Mouse (Mus musculus) liver (tissue): ENCODE measurements around the gene Gm44.
"Not testable (repeated sequence)": the region's sequence is repeated elsewhere in the genome, so short reads cannot be mapped to it uniquely, and the experiment has no call there.

Source experiments
- DNase-seq: peaks from one replicate; pipeline ENCODE4 v3.0.0-alpha.2; 2020; ENCODE audit warnings: mixed read lengths

The Gm44 gene

GRCm38 (mm10) chrX:90891842-90892241, at the start of gene Gm44:
Gm44 (plus strand) TSS chrX:90892142.
- DNase-seq = no peak

DNA sequence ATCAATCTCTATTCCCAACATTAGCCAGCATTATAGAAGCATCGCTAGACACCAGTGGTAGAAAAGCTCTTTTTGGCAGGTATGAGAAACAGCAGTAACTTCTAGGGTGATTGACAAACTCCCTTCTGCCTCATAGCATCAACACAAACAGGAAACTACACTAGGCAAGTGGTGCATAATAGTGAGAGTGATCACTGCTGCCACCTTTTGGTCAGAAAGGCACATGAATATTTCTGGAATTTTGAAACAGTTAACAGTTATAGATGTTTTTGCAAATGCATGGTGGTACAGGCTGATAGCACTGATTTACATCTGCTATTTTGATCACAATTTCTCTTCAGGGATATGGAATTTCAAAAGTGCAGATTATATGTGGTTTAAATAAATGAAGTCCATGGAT, 36.0 kb downstream of the Gm44 start:
- DNase-seq = no peak

- DNase-seq = not testable (repeated sequence)
Measured at GRCm38 (mm10) chrX:90938211-90938610, 46.3 kb downstream of the Gm44 start.
